Comparison of ENCODE assay signal across 18 mouse cellular contexts in the genomic region with DNA sequence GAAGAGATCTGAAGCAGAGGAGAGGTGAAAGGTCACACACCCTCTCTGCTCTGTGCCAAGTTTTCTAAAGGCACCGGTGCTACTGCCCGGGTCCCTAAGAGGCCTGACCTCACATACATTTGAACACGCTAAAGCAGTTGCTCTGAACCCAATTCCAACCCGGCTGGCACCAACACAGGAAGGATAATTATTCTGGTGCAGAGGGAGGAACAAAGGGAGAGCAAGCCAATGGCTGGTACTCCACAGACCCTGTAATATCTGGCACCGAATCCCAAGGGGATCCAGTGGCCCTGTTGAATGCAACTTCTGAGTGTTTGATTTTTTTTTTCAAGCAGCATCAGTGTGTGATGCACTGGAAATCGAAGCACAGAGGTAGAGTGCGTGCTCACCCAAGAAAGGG. TPM values are rescaled to one million over a fixed set of nuclear protein-coding genes. Genes with fewer than 3 reads are reported as not detected.
DNase-seq lines count a peak whose midpoint lies in the region; ATAC-seq and TF ChIP-seq lines count a peak whose summit lies in the region.
"Had no signal": no experiment of that assay in that cellular context is flagged by ENCODE, and none has a peak within 500 bp of the region (broad histone marks: within the 10 kb centered on the region; RNA-seq: fewer than 3 reads in every experiment).

No protein-coding gene starts in this region.

- no peak for ATAC-seq in forebrain, embryonic 12.5 days (ENCODE audit: low FRiP score)
- no peak for ATAC-seq in hindbrain, embryonic 12.5 days (ENCODE audit: low FRiP score)
- no peak for ATAC-seq in midbrain, embryonic 14.5 days (ENCODE audit: low FRiP score, low TSS enrichment)
- no peak for ATAC-seq in heart, embryonic 11.5 days (replicated peaks; ENCODE audit: insufficient number of reproducible peaks, low FRiP score, low TSS enrichment)
- no peak for ATAC-seq in intestine, postnatal 0 days

- no peak for DNase-seq in forebrain, embryonic 10.5 days (ENCODE audit: extremely low spot score, low spot score)
- peak; percentile 56 for DNase-seq in brain, embryonic 14.5 days (ENCODE audit: low read depth)
- DNase-seq in midbrain, embryonic 14.5 days: peak; percentile 53
- no peak for DNase-seq in adipocyte (ENCODE audit: low spot score)
- DNase-seq: cerebellum, postnatal 36 days; heart, postnatal 4 days; kidney, adult 2 months; kidney, postnatal 36 days; right cerebral cortex, adult 18-20 months; thymus, postnatal 36 days had no signal

- H3K36me3 ChIP-seq in forebrain, embryonic 12.5 days (replicated peaks): no peaks in the 10 kb centered on the region
- H3K36me3 ChIP-seq in forebrain, embryonic 10.5 days (replicated peaks): no peaks in the 10 kb centered on the region
- H3K36me3 ChIP-seq in hindbrain, embryonic 12.5 days: no peaks in the 10 kb centered on the region
- H3K36me3 ChIP-seq in midbrain, embryonic 14.5 days (ENCODE audit: control insufficient read depth, insufficient read depth, low read length): no peaks in the 10 kb centered on the region
- H3K36me3 ChIP-seq in heart, embryonic 11.5 days (ENCODE audit: control insufficient read depth, insufficient read depth, low read length): no peaks in the 10 kb centered on the region
- no peaks in the 10 kb centered on the region for H3K36me3 ChIP-seq in intestine, postnatal 0 days (ENCODE audit: control insufficient read depth, insufficient read depth)
- H3K36me3 ChIP-seq: embryonic facial prominence, embryonic 15.5 days; heart, embryonic 13.5 days; limb, embryonic 12.5 days had no signal

- peaks cover 29% of the 10 kb centered on the region for H3K27me3 ChIP-seq in forebrain, embryonic 12.5 days
- H3K27me3 ChIP-seq in forebrain, embryonic 10.5 days (ENCODE audit: poor library complexity, severe bottlenecking): peaks cover 59% of the 10 kb centered on the region
- peaks cover 20% of the 10 kb centered on the region for H3K27me3 ChIP-seq in hindbrain, embryonic 12.5 days
- H3K27me3 ChIP-seq in midbrain, embryonic 14.5 days (ENCODE audit: control insufficient read depth, insufficient read depth, low read length): no peaks in the 10 kb centered on the region
- H3K27me3 ChIP-seq in heart, embryonic 11.5 days (ENCODE audit: control insufficient read depth, insufficient read depth, low read length): peaks cover 46% of the 10 kb centered on the region
- H3K27me3 ChIP-seq in intestine, postnatal 0 days (replicated peaks; ENCODE audit: control insufficient read depth, insufficient read depth, low read length): peaks cover 40% of the 10 kb centered on the region

- H3K4me2 ChIP-seq in forebrain, embryonic 12.5 days: peak overlapping the region; percentile 81
- peak overlapping the region; percentile 81 for H3K4me2 ChIP-seq in hindbrain, embryonic 12.5 days (replicated peaks)
- peak overlapping the region; percentile 73 for H3K4me2 ChIP-seq in midbrain, embryonic 14.5 days (ENCODE audit: low read length)
- H3K4me2 ChIP-seq in heart, embryonic 11.5 days: no peak overlapping the region
- no peak overlapping the region for H3K4me2 ChIP-seq in intestine, postnatal 0 days (replicated peaks; ENCODE audit: low read depth)
- H3K4me2 ChIP-seq: embryonic facial prominence, embryonic 15.5 days; limb, embryonic 12.5 days had no signal

- peaks cover 41% of the 10 kb centered on the region for H3K4me1 ChIP-seq in forebrain, embryonic 12.5 days
- peaks cover 40% of the 10 kb centered on the region for H3K4me1 ChIP-seq in forebrain, embryonic 10.5 days
- peaks cover 44% of the 10 kb centered on the region for H3K4me1 ChIP-seq in hindbrain, embryonic 12.5 days
- H3K4me1 ChIP-seq in midbrain, embryonic 14.5 days (ENCODE audit: control insufficient read depth, insufficient read depth, low read length): peaks cover 35% of the 10 kb centered on the region
- peaks cover 19% of the 10 kb centered on the region for H3K4me1 ChIP-seq in heart, embryonic 11.5 days (ENCODE audit: control insufficient read depth, insufficient read depth, low read length)
- H3K4me1 ChIP-seq in intestine, postnatal 0 days (replicated peaks; ENCODE audit: control insufficient read depth, insufficient read depth, low read length): peaks cover 6% of the 10 kb centered on the region; the same call in 1 of the 2 replicates

- no peak for TF ChIP-seq POLR2A in brain, embryonic 14.5 days (IDR thresholded peaks at IDR 0.05; ENCODE audit: borderline replicate concordance, extremely low read depth, insufficient read depth, insufficient read length, poor library complexity, severe bottlenecking)

- no peaks in the 10 kb centered on the region for H3K9me3 ChIP-seq in forebrain, embryonic 12.5 days
- H3K9me3 ChIP-seq in forebrain, embryonic 10.5 days: no peaks in the 10 kb centered on the region
- no peaks in the 10 kb centered on the region for H3K9me3 ChIP-seq in hindbrain, embryonic 12.5 days (replicated peaks)
- no peaks in the 10 kb centered on the region for H3K9me3 ChIP-seq in midbrain, embryonic 14.5 days (ENCODE audit: control insufficient read depth, low read length)
- H3K9me3 ChIP-seq in heart, embryonic 11.5 days (replicated peaks; ENCODE audit: control insufficient read depth, low read length): no peaks in the 10 kb centered on the region
- H3K9me3 ChIP-seq in intestine, postnatal 0 days (ENCODE audit: control insufficient read depth): no peaks in the 10 kb centered on the region
- H3K9me3 ChIP-seq: embryonic facial prominence, embryonic 15.5 days; heart, embryonic 13.5 days; limb, embryonic 12.5 days had no signal

- no peak overlapping the region for H3K9ac ChIP-seq in forebrain, embryonic 12.5 days
- no peak overlapping the region for H3K9ac ChIP-seq in hindbrain, embryonic 12.5 days
- H3K9ac ChIP-seq in midbrain, embryonic 14.5 days (replicated peaks; ENCODE audit: low read length): no peak overlapping the region; the same call in 1 of the 2 replicates
- no peak overlapping the region for H3K9ac ChIP-seq in heart, embryonic 11.5 days (ENCODE audit: low read depth, low read length)
- no peak overlapping the region for H3K9ac ChIP-seq in intestine, postnatal 0 days (ENCODE audit: low read depth, low read length)
- H3K9ac ChIP-seq: embryonic facial prominence, embryonic 15.5 days; heart, embryonic 13.5 days; limb, embryonic 12.5 days; liver, embryonic 14.5 days had no signal

- no peak for TF ChIP-seq CTCF in brain, embryonic 14.5 days (IDR thresholded peaks at IDR 0.05; ENCODE audit: borderline replicate concordance, extremely low read depth, insufficient read depth, insufficient read length)
- TF ChIP-seq CTCF in intestine, postnatal 0 days (IDR thresholded peaks at IDR 0.05; ENCODE audit: low read depth): no peak

- WGBS in forebrain, embryonic 12.5 days: 47% methylated on average over 7 of the region's 7 CpGs
- 54% methylated on average over 7 of the region's 7 CpGs for WGBS in forebrain, embryonic 10.5 days
- 36% methylated on average over 7 of the region's 7 CpGs for WGBS in hindbrain, embryonic 12.5 days
- 37% methylated on average over 7 of the region's 7 CpGs for WGBS in midbrain, embryonic 14.5 days
- 72% methylated on average over 7 of the region's 7 CpGs for WGBS in heart, embryonic 11.5 days (ENCODE audit: insufficient replicate concordance)
- WGBS in intestine, postnatal 0 days: 74% methylated on average over 7 of the region's 7 CpGs

- no peak overlapping the region for H3K4me3 ChIP-seq in forebrain, embryonic 12.5 days (replicated peaks)
- no peak overlapping the region for H3K4me3 ChIP-seq in forebrain, embryonic 10.5 days
- H3K4me3 ChIP-seq in hindbrain, embryonic 12.5 days: peak overlapping the region; percentile 75
- peak overlapping the region; percentile 73 for H3K4me3 ChIP-seq in midbrain, embryonic 14.5 days (replicated peaks; ENCODE audit: low read depth, low read length)
- no peak overlapping the region for H3K4me3 ChIP-seq in heart, embryonic 11.5 days (ENCODE audit: low read depth, low read length)
- no peak overlapping the region for H3K4me3 ChIP-seq in intestine, postnatal 0 days (ENCODE audit: low read depth, low read length)
- H3K4me3 ChIP-seq: embryonic facial prominence, embryonic 15.5 days; heart, embryonic 13.5 days had no signal

- no peak overlapping the region for H3K27ac ChIP-seq in forebrain, embryonic 12.5 days
- H3K27ac ChIP-seq in forebrain, embryonic 10.5 days: no peak overlapping the region
- no peak overlapping the region for H3K27ac ChIP-seq in hindbrain, embryonic 12.5 days
- no peak overlapping the region for H3K27ac ChIP-seq in midbrain, embryonic 14.5 days (replicated peaks; ENCODE audit: low read depth, low read length)
- H3K27ac ChIP-seq in heart, embryonic 11.5 days (ENCODE audit: low read depth, low read length): no peak overlapping the region
- no peak overlapping the region for H3K27ac ChIP-seq in intestine, postnatal 0 days (ENCODE audit: low read depth, low read length)
- H3K27ac ChIP-seq: embryonic facial prominence, embryonic 15.5 days; heart, embryonic 13.5 days; limb, embryonic 12.5 days; liver, embryonic 14.5 days had no signal

RNA-seq across cellular contexts. Expression of gene Tmem121b, which starts 2.5 kb away (rescaled TPM):
- 2.5 TPM in 2 replicates for polyA plus RNA-seq in forebrain, embryonic 12.5 days (2016; fragmentation: Nextera tagmentation; extraction: Ambion mirVana)
- 0.27 and 0.47 TPM in 2 replicates for polyA plus RNA-seq in forebrain, embryonic 10.5 days (2016; fragmentation: Nextera tagmentation; extraction: Ambion mirVana)
- polyA plus RNA-seq in brain, embryonic 14.5 days (2012; rRNA removed): 13.5 and 15.6 TPM in 2 replicates
- 3.2 and 4.1 TPM in 2 replicates for polyA plus RNA-seq in hindbrain, embryonic 12.5 days (2016; fragmentation: Nextera tagmentation; extraction: Ambion mirVana)
- 4.4 and 6.3 TPM in 2 replicates for polyA plus RNA-seq in midbrain, embryonic 14.5 days (2014; fragmentation: Nextera tagmentation; extraction: Ambion mirVana)
- 0.04 and 0.09 TPM in 2 replicates for polyA plus RNA-seq in heart, embryonic 11.5 days (2014; fragmentation: Nextera tagmentation; extraction: Ambion mirVana)
- polyA plus RNA-seq in intestine, postnatal 0 days (2015; fragmentation: Nextera tagmentation; extraction: Ambion mirVana): 0.03 and 0.05 TPM in 2 replicates

RNA-seq across cellular contexts. Expression of gene Il17ra, which starts 28.0 kb away (rescaled TPM):
- polyA plus RNA-seq in forebrain, embryonic 12.5 days (2016; fragmentation: Nextera tagmentation; extraction: Ambion mirVana): 5.2 and 5.6 TPM in 2 replicates
- polyA plus RNA-seq in forebrain, embryonic 10.5 days (2016; fragmentation: Nextera tagmentation; extraction: Ambion mirVana): 4.1 and 4.4 TPM in 2 replicates
- 4.6 and 5.2 TPM in 2 replicates for polyA plus RNA-seq in brain, embryonic 14.5 days (2012; rRNA removed)
- 11.4 and 12.3 TPM in 2 replicates for polyA plus RNA-seq in hindbrain, embryonic 12.5 days (2016; fragmentation: Nextera tagmentation; extraction: Ambion mirVana)
- polyA plus RNA-seq in midbrain, embryonic 14.5 days (2014; fragmentation: Nextera tagmentation; extraction: Ambion mirVana): 1.6 and 2.8 TPM in 2 replicates
- 1.9 and 4.2 TPM in 2 replicates for polyA plus RNA-seq in heart, embryonic 11.5 days (2014; fragmentation: Nextera tagmentation; extraction: Ambion mirVana)
- polyA plus RNA-seq in intestine, postnatal 0 days (2015; fragmentation: Nextera tagmentation; extraction: Ambion mirVana): 4.1 and 4.8 TPM in 2 replicates

RNA-seq across cellular contexts. Expression of gene Hdhd5, which starts 40.1 kb away (rescaled TPM):
- 17.1 and 19.1 TPM in 2 replicates for polyA plus RNA-seq in forebrain, embryonic 12.5 days (2016; fragmentation: Nextera tagmentation; extraction: Ambion mirVana)
- polyA plus RNA-seq in forebrain, embryonic 10.5 days (2016; fragmentation: Nextera tagmentation; extraction: Ambion mirVana): 20.2 and 23.6 TPM in 2 replicates
- polyA plus RNA-seq in brain, embryonic 14.5 days (2012; rRNA removed): 22.1 and 26.4 TPM in 2 replicates
- polyA plus RNA-seq in hindbrain, embryonic 12.5 days (2016; fragmentation: Nextera tagmentation; extraction: Ambion mirVana): 19.5 and 20.9 TPM in 2 replicates
- 9.6 and 10.9 TPM in 2 replicates for polyA plus RNA-seq in midbrain, embryonic 14.5 days (2014; fragmentation: Nextera tagmentation; extraction: Ambion mirVana)
- polyA plus RNA-seq in heart, embryonic 11.5 days (2014; fragmentation: Nextera tagmentation; extraction: Ambion mirVana): 13.2 and 17.5 TPM in 2 replicates
- polyA plus RNA-seq in intestine, postnatal 0 days (2015; fragmentation: Nextera tagmentation; extraction: Ambion mirVana): 5.9 and 6.1 TPM in 2 replicates

Comparison
In these comparisons a context has a peak if more than half of its experiments do, and no peak if none do; other contexts are left out.
1. H3K4me2 ChIP-seq: peak in forebrain, embryonic 12.5 days (single experiment), hindbrain, embryonic 12.5 days (single experiment) and midbrain, embryonic 14.5 days (single experiment); none in heart, embryonic 11.5 days (single experiment) and intestine, postnatal 0 days (single experiment).
2. H3K4me3 ChIP-seq: peak in hindbrain, embryonic 12.5 days (single experiment) and midbrain, embryonic 14.5 days (single experiment); none in forebrain, embryonic 12.5 days (single experiment), forebrain, embryonic 10.5 days (single experiment), heart, embryonic 11.5 days (single experiment) and intestine, postnatal 0 days (single experiment).
3. DNase-seq: peak in brain, embryonic 14.5 days (single experiment) and midbrain, embryonic 14.5 days (single experiment); none in forebrain, embryonic 10.5 days (single experiment) and adipocyte (single experiment).